Mouse (Mus musculus): ENCODE results near the gene Gstt4.

Gstt4 gene

DNA sequence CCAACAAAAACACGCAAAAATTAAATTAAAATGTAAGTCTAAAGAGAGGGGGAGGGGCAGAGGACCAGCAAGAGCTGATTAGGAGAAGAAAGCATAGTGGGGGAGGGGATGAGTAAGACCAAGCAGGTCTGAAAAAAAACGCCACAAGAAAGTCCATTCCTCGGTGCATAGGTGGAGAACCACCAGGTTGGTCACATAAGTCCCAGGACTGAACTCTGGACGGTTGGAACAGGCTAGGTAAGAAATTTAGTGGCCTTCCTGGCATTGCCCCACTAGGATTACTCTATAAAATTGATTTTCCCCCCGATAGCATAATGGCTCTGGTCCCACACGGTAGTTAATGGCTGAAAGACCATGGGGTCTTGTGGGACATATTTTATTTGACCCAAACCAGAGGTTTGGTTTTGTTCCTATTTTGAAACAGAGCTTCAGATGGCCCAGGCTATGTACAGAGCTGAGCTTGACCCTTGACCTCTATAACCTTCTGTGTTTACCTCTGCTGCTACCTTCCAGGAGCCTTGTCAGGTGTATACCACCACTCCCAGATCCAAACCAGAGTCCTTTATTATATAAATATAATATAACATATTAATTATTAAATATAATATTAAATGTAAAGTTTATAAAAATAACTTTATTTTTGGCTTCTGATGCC, 33.1 kb downstream of the Gstt4 start:
- no peak for DNase-seq

DNA sequence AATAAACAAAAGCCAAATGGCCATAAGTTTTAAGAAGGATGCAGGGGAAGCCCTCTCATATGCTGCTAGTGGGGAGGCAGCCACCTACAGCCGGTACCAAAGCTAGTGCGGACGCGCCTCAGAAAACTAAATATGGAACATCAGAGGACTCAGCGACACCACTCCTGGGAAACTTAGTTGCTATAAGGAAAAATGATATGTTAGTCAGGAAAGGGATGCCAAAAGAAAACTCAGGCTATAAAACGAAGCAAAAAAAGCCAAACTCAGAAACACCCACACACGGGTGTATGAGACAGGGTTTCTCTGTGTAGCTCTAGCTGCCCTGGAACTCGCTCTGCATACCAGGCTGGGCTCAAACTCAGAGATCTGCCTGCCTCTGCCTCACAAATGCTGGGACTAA, 34.1 kb downstream of the Gstt4 start:
- DNase-seq: no peak

DNA sequence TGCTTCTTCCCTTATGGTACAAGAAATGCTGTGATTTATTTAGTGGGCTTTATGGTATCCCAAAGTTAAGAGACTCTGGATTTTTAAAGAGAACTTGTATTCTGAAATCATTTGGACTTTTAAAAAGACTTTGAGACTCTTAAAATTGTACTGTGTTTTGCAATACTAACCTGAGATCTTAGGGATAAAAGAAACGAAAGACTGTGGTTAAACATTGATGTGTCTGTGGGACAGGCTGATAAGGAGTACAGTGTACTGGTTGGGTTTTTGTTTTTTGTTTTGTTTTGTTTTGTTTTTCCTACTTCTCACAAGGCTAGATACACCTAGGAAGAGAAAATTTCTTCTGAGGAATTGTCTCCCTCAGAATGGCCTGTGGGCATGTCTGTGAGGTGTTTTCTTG, 36.9 kb downstream of the Gstt4 start:
- DNase-seq: no peak

DNA sequence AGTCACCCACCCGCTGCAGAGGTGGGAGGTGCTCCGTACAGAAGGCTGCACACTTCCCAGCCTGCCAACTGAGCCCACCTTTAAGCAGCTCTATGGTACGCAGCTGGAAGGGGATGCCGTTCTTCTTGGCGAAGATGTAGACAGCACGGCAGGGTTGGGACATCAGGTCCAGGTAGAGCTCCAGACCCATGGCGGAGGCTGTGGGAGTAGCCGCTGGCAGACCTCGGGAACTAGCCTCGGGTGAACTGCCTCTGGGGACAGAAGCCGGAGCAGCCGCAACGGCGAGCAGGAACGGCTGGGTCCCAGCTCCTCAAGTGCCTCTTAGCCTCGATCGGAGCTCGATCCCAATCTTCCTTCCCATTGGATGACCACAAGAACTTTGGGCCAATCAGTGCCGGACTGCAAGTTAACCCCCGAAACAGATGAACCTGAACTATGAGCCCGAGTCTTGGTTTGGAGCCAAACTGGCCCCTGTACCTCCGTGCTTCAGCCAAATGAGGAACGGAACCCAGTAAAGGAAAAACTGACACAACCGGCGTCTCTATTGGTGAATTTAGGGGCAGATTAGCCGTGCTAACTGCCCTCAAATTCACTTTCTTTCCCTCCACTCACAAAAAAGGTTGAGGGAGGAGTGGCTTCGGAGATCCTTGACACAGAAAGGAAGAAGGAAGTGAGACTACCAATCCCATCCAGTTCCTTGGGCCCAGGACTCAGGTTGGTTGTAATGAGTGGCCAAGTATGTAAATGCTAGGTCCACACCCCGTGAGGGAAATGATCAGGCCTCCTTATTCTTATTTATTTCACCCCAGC, 41.4 kb downstream of the Gstt4 start, which contains the start of the genes Gm20441 and Gstt3:
TSS of gene Gm20441 (minus strand) at position 186 of the 810 bp plus-strand sequence.
TSS of gene Gstt3 (minus strand) at position 646 of the 810 bp plus-strand sequence.
- DNase-seq: peak; percentile 35

DNA sequence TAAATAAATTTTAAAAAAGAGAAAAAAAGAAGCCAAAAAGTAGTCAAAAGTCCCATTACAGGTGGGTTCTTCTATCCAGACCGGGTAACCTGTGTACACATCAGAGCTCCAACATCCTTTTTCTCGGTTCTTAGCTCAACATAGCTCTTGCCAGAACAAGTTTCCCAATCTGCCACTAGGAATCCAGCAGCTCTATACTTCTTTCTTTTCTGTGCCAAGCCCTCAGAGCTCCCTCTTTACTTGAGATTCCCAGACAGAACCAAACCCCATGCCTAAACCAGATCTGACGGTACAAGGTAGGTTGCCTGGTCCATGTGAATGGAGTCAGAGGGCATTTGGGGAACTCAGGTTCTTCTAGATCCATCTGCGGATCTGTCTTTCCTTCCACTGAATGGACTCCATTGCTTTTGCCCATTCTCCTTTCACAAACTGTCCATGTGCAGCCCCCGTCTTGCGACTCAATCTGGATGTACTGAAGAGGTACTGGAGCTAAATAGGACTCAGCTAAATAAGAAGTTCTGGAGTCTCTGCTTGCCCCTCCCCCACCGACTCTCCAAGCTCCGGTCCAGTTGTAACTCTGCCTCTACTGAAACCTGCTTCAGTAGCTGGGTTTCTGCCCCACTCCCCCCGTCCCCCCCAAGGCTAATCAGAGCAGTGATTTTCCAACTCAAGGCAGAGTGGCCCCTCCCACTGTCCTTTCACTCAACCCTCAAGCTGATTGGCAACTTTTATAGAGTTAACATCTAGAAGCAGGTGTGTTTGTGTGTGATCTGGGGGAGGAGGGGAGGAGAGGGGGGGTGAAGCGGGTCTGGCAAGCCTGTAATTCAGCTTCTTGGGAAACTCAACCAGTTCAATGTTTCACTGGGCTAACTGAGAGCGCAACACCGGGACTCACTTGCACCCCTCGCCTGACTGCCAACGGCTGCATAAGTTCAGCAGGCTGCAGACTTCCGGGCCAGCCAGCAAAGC, 42.9 kb downstream of the Gstt4 start:
- DNase-seq: no peak

DNA sequence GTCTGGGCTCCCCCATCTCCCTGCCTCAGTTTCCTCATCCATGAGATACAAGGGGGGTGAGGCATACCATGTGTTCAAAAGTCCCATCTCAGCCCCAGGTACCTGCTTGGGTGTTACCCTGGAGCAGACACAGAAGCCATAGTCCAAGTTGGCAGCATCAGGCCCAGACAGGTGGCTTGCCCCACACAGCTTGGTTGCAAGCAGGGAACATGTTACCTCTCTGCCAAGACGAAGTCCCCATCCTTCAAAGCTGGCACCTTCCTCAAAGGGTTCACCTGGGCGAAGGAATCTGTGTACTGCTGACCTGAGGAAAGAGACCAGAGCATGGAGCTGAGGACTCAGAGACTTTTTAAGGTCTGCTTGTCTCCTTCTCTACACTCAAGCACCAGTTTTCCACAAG, 44.5 kb downstream of the Gstt4 start:
- DNase-seq: no peak

DNA sequence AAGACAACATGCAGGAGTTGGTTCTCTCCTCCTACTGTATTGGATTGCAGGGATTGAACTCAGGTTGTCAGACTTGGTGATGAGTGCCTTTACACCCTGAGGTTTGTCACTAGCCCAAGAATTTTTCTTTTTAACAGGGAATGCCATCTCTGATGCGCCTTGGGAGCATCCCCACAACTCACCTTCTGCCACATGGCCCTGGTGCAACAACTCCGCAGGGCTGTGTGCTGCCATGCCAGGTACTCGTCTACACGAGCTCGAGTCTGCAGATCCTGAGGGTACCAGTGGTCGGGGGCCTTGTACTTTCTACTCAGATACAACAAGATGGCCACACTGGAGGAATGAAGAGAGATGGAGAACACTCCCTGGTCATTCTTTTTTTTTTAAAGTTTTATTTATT, 45.8 kb downstream of the Gstt4 start:
- no peak for DNase-seq

DNA sequence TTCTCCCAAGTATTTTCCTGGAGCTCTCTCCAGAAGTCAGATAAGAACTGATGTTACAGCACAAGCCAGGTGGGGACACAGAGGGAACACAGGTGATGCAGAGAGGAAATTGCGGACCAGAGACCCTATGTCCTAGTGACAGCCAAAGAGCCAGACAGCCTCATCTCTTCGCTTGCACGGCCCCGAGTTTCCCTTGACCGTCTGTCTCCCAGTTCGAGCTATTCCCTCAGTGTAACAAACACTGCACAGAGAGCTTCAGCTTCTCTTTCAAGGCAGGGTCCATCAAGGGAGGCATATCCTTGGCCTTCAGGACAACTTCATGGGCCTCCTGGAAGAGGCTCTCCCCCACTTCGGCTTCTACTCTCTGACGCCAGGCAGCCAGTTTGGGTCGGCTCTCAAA, 47.8 kb downstream of the Gstt4 start:
- DNase-seq: no peak

DNA sequence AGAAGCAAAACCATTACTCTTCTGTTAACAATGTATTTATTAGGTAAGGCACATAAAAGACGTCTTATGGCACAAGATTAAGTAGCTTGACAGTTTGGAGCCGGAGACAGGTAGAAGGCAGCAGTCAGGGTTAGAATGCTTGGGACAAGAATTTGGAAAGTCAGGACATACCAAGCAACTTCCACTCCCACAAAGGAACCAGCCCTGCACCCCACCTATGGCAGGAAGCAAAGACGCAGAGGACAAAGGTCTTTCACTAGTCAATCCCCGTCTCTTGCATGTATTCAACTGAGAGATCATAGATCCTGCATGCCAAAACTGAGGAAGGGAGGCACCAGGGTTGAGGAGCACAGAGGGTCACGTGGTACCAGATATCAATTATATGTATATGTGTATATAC, 48.2 kb downstream of the Gstt4 start:
- DNase-seq: no peak

DNA sequence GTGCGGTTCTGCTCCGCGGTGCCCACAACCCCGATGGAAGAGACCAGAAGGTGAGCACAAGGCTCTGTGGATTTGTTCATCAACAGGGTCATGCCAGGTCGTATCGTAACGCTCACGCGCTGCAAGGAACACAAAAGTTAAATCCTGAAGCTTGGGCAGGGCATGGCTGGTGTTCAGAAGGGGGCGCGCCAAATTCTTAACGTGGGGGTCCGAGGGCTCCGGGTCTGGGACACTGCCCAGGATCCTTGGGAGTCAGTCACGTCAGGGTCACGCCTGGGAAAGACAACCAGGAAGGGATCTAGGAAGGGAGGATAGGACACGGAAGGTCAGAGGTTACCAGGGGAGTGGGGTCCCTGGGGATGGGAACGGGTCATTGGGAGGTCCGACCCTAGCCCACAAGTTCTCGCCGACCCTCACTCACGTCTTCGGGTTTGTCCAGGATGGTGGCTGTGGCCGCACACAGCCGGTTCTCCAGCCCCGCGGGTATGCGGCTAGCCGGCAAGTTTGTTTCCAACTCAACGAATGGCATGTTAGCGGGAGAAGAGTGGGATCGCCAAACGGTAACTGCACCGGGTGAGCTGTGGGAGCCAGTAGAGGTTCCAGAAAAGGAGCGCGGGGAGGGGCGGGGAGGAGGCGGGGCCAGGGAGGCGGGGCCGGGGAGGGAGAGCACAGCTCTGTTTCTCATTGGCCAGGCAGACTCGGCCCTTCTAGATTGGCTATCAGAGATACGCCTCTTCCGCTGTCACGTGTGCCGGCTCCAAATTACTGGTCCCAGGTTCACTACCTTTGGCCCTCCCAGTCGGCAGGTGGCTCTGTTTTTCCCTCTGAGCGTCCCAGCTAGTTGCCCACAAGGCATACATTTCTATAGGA, 49.3 kb downstream of the Gstt4 start, which contains the start of gene Ddt:
TSS of gene Ddt (minus strand) at position 620 of the 870 bp plus-strand sequence.
- peak; percentile 94 for DNase-seq

DNA sequence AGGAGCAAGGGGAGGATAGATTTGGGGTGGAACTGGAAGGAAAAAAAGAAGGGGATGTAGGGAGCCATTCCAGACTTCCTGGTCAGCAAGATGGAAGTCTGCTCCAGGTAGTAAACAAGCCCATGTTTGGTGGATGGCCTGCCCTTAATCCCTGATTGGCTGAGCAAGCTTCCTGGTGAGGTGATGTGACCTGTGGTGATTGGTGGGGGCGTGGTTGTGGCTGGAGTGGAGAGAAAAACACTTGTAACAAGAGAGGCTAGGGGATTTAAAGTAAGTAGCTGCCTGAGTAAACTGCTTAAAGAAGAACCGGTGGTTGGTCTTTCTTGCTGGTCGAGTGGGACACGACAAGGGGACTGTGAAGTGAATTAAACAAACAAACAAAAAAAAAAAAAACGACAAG, 54.6 kb downstream of the Gstt4 start:
- DNase-seq: peak; percentile 51

DNA sequence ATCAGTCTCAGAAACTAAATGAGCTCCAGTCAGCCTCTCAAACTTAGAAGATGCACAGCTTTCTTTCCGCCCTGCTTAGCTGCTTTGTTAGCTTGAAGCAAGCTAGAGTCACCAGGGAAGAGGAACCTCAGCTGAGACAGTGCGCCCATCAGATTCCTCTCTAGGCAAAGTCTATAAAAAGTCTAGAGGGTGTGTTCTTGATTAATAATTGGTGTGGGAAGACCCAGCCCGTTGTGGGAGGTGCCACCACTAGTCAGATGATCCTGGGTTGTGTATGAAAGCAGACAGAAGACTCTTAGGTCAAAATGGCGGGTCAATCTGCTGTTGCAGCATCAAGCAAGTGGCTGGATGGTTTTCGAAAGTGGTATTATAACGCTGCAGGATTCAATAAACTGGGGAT, 55.5 kb downstream of the Gstt4 start:
- no peak for DNase-seq
